Mouse (Mus musculus) WW6 (cell line): Measurements from ENCODE around the gene Lrig1.

Source experiments
- DNase-seq: peaks from one replicate; pipeline ENCODE4 v3.0.0-alpha.2; 2013; ENCODE audit warnings: low read depth, low spot score

The Lrig1 gene

DNA sequence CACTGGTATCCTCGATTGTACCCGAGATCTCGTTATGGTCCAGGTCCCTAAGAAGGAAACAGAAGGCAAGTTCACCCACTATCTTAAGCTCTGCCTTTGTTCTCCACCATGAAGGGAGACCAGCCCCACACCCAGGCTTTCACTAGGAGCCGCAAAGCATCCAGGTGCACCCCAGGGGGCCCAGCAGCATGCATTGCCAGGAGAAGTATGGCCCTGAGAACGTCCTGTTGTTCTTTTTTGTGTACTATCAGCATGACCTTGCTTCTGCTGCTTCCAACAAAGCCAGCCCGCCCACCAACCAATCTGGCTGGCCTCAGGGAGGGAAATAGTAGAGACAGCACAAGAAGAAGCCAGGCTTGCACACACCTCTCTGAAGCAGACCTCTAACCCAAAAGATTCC, 79.7 kb downstream of the Lrig1 start:
- DNase-seq: no peak

DNA sequence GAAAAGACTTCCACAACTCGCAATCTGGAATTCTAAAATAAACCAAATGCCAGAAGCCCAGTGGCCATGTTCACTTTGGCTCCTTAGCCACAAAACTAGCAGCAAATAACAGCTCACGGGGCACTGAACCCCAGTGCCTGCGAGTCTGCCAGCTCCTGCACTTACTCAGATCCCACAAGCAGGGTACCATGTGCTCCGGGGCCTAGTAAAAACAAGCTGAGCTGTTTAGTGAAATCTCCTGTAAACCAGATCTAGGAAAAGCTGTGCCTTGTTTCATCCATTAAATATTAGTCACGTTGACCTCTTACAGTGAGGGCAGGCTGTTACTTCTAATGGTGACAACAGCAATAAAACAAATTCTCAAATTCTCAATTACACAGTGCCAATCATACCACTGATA, 81.3 kb downstream of the Lrig1 start:
- DNase-seq: no peak

DNA sequence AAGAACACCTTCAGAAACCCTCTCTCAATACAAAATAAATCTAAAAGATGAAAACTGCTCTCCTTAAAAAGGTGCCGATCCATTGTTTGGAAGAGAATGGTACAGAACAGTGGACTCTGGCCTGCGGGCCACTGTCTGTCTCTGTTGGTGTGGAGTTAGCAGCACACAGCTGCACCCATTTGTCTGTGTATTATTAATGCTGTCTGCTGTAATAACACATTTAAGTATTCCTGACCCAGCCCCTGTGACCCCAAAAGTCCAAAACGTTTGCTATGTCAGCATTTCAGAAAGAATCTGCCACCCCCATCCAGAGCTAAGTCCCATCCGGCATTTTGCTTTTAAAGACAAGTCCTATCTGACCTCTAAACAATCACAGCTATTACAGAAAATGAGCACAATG, 84.0 kb downstream of the Lrig1 start:
- no peak for DNase-seq

DNA sequence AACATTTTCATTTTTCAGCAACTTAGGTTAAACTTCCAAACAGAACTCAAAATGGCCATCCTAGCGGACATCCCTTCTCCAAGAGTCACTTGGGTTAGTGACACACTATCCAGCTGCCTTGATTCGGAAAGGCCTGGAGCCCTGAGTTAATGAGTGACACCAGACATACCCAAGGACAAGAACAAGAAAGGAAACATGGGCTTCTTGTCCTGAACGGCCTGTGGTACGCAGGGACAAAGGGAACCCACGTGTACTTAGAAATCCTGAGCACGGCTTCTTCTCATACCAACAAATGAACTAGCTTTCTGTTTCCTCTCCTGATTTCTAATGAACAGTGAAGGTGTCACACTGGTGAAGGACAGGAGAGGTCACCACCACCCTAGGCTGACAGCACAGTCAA, 85.6 kb downstream of the Lrig1 start:
- DNase-seq: no peak

DNA sequence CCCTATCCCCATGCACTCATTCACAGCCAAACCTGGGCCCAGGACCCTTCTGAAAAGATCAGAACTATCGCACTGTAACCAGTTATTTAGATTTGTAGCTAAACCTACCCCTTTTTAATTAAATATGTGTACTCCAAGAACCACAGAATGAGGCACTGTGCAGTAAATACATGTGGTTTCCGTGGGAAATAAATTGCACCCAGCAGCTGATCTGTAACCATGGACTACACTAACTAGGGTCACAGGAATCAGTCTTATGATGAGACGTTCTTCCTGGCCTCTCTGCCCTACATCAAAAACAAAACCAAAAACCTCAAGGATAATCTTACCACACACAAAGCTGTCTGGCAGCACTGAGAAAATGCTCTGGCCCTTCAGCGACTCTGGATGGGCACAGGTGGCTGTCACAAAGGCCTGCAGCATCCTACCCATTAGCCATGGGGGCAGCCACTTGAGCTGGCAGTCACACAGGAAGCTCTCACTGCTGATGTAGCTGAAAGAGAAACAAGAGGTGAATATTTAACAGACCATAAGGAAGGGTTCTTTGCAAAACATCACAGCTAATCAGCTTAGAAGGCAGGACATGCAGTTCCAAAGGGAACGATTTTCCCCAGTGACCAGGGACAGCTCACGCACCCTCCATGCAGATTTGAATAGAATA, 86.6 kb downstream of the Lrig1 start:
- DNase-seq: no peak

DNA sequence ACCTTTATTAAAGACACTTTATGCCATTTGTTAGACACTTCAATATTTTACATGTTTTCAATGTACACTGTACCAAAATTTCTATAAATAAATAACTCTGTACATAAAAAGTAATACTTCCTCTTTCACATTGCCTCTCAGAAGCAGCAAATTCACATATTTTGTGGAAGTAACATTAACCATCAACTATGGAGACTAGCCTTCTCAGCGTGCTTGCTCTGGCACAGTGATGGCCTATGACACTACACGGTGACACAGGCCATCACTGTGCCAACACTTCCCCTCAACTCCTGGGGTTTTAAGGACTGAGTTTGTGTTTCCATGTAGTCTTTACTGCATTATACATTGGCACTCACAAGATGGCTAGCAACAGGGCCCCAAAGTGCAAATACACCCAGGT, 95.4 kb downstream of the Lrig1 start:
- no peak for DNase-seq

DNA sequence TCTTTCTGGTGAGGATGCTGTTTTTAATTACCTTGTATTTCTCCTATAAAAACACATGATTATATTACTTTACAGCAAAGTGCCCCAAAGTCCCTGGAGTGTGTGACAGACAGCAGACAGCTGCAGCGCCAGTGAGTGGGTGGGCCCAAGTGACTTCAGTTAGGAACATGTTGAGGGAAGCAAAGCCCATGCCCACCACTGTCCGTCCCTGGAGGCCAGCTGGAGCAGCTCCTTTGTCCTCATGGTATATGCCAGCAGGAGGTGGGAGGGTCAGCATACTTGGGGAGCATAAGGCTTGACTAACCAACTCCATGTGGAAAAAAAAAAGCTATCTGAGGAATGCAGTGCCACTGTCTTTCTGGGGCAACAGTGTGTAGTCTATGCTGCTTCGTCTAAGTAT, 95.9 kb downstream of the Lrig1 start:
- DNase-seq: no peak

DNA sequence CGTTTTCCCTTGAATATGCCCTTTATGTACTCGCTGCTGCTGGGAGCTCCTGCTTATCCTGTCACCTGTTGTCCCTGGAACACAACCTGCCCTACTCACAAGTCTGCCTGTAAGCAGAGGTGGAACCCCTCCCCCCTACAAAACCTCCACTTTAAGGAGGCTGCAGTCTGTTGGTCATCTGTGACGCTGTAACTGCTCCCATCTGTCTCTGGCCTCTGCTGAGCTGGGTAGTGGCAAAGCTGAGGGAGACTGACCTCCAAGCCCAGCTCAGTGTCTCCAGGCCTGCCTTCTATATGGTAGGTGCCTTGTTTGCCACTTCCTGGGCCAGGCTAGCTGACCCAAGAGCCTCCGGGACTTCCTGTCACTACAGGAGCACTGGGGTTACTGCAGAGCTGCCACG, 98.1 kb downstream of the Lrig1 start:
- no peak for DNase-seq

DNA sequence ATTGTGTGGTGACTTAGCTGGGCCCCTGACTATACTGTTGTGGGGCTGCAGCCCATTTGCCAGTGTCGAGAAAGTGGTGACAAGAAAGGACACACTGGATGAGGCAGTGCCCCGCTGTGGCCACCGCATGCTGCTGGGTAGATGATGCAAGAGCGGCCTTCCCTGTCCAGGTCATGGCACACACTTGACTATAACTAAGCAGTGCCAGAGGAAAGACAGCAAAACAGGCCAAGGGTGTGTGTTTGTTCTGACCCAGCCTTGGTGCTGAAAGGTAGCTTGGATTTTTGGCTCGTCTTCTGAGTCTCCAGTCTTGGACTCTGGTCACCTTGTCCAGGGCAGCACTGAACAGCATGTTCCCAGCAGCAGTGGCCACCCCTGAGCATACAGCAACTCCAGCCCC, 98.9 kb downstream of the Lrig1 start:
- DNase-seq: no peak

DNA sequence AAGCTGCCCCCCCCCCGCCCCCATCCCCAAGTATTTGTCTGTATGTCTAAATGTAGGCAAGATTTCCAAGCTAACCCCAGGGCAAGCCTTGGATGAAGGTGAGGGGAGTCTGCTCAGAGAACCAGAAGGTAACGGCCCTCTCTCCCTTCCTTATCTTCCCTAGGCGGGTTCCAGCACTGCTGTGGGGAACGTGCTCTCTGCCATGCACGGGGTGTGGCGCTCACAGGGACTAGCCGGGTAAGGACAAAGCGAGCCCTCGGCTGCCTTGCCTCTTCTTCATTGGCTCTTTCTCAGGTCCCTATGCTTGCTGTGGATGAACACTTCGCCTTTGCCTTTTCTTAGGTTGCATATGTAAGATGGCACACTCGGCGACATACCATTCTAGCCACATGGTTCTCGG, 100.9 kb downstream of the Lrig1 start:
- DNase-seq: no peak

DNA sequence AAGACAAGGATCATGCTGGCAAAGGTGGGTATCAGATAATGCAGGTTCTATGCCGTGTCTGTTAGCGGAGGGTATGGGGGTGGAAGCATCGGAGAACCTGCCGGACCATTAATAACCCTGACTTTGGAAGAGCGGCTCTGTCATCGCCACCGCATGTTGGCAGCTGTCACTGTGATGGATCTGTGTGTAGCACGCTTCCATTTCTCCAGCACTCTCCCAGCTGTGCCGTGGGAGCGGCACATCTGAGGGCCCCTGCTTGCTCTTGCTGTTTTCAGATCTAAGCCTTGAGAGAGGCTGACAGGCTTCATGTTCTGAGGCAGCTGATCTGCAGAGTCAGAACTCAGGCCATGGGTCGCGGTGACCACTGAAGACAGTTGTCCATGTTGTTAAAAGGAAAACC, 101.5 kb downstream of the Lrig1 start:
- DNase-seq: no peak

DNA sequence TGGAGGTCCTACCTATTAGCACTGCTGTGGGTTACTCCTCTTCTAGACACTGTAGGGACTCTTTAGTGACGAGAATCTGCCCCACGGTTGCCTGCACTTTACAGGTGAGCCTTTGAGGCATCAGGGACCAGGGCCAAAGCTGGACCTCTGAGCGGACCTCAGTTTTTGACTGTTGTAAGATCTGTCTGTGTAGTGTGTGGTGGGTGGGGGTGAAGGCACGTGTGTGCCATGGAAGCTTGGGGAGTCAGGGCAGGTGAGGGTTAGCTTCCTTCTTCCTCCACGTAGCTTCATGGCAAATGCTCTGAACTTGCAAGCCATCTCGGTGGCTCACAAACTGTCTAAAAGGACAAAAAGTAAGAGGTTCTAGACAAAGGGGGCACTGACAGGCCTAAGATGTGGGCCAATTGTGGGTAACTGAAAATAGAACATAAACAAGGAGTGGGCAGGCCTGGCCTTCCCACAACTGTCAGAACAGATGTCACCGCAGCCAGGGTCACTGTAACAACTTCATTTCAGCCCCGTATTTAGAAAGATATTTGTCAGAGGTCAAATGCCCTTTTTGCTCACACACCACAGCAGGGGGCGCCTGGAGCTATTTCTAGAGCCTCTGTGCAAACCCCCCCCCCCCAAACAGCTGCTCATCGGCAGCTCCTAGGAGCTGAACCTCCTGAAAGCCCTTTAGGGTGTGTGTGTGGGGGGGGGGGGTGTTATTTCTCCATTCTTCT, 103.0 kb downstream of the Lrig1 start:
- no peak for DNase-seq

DNA sequence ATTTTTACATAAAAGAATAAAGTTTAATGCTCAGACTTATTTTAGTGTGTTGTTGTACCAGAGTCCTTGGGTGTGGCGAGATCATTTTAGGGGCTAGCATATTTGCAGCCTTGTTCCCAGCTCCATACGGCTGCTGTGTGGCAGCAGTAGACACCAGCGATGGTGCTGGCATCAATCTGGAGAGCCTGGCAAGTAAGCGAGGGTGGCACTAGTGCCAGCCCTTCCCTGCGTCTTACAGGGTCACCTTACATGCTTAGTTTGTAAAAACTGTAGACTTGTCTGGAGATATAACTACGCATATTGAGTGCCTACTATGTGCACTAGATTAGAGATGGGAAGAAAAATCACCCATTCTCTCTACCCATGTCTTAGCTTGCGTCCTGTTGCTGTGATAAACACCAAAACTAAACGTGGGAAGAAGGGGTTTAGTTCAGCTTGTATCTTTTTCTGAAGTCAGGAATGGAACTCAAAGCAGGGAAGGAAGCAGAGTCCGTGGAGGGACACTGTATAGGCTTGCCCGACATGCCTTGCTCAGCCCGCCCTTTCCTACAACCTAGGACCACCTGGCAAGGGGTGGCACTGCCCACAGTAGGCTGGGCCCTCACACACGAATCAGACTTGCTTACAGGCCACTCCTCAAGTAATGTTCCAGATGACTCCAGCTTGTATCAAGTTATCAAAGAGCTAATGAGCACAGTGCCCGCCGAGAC, 103.8 kb downstream of the Lrig1 start:
- DNase-seq: no peak

DNA sequence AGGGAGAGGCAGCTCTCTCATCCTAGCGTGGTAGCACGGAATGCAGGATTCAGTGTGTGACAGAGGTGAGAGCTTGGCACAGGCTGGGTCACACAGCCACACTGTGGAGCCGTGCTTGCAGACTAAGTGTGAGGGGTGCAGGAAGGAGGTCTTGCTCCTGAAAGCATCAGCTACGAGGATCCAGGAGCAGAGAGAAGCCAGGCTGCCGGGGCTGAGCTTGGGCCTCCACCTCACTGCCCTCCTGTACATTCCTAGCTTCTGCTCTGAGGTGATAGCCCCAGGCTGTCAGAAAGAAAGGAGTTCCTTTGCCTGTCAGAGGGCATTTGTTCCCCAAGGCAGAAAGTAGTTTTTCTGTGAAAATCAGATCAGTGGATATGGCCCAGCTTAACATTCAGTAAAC, 104.8 kb downstream of the Lrig1 start:
- no peak for DNase-seq

DNA sequence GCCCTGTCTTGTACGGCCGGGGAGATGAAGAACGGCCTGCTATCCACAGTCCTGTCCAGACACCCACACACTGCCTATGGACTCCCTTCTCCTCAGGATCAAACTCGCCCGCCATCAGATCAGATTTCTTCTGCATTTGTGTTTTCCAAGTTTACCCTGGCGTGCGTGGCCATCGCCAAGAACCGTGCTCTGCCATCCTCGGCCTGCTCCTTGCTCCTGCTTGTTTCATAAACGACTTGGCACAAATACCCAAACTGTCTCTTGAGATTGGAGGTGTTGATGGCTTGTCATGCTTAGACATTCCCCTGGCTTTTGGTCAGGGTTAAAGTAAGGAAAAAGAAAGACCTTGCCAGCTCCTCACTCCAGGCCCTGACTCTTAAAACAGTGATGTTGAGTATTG, 105.2 kb downstream of the Lrig1 start:
- DNase-seq: no peak

DNA sequence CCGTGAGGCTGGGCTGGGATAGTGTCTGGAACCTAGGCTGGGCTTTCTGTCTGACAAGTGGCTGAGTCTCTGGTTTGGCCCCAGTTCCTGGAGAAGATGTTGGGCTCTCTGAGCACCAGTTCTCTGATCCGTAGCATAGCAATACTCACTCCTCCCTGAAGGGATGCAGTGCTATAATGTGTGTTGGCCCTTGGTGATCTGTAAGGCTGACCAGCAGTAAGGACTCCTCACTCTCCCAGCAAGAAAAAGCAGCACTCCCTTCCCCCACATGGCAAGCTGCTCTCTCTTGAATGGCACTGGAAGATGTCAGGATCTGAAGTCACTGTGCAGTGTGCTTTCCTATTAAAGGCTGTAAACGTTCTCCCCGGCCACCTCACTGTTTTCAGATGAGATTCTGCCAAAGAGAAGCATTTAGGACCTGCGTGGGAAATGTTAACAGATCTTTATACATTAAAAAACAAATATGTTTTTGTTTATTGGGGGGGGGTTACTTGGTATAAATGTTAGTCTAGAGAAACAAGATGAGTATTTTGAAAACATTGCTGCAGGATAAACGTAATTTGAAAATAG, 105.8 kb downstream of the Lrig1 start:
- DNase-seq: no peak

DNA sequence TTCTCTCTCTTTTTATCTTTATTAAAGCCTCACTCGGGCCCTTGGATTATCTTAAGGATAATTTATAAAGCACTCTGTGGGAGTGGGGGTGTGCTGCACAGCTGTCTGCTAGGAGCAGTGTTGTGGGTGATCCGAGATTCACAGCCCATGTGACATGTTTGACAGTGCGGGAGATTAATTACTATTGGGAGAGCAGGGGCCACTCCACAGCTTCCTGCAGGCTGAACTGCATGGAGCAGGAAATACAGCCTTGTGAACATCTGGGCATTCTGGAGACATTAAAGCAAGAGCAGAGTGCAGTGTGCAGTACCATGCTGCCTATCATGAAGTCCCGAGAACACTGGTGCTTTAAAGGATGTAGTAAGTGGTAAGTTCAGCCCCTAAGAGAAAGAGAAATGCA, 107.2 kb downstream of the Lrig1 start:
- no peak for DNase-seq

DNA sequence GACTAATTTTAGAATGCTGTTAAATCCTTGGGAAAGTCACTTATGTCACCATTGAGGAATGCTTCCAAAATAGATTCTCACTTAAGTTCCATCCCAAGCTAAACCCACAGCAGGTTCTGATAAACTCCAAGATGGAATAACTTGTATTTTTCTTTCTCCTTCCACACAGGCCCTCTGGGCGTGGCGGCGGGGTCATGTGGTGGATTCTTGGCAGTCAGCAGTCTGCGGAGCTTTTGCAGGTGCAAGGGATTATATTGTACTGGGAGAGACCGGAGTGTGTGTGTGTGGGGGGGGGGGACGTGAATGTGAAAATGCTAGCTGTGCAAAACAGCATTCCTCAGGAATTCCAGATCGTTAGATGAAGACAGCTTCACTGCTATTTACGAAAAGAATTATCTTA, 107.7 kb downstream of the Lrig1 start:
- DNase-seq: no peak

DNA sequence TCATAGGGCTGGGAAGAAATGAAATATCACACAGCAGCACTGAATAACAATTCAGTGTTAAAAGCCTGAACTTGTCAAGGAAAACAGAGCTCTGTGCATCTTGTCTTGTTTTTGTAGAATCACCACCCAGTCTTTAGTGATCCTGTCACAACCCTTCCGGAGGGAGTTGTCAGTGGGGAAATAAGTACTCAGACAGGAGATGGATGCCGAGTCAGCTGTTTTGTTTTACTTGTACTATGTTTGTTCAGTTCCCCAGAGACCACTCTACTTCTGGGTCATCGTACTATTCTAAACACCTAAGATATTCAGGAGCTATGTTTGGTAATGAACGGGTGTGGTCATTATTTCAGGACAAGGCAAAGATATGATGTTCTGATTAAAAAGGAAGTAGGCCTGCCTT, 111.6 kb downstream of the Lrig1 start:
- DNase-seq: no peak

DNA sequence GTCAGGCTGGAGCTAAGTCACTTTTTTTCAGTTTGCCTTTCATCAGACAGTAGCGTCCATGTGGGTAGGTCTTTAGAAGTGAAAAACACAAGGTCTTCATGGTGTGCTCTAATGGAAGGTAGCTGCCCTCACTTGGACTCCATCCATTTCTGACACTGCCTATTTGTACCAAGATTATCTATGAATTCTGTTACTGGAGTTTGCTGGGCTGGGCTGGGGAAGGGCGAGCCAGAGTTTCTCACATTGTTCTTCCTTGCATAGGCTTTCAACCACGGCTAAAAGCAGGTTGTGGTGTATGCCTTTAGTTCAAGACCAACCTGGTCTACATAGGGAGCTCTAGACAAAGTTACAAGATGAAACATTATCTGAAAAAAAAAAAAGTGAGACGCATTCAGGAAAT, 115.0 kb downstream of the Lrig1 start:
- DNase-seq: no peak

DNA sequence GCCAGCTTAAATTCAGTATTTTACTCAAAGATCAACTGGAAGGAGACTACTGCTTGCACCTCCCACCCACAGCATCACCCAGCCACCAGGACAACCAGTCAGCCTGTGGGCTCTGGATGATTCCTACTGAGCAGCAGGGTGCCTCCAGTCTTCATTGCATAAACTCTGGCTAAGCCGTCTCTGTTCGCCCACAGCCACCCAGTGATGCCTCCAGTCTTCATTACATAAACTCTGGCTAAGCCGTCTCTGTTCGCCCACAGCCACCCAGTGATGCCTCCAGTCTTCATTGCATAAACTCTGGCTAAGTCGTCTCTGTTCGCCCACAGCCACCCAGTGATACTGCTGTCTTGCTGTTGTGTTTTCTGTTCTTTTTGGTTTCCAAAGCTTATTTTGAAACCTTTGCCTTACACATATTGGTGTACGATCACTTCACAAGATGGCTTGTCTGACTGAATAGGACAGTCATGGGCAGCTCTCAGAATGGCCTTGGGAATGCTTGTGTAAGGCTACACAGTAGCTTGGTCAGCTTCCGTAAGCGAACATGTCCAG, 115.7 kb downstream of the Lrig1 start:
- DNase-seq: no peak

DNA sequence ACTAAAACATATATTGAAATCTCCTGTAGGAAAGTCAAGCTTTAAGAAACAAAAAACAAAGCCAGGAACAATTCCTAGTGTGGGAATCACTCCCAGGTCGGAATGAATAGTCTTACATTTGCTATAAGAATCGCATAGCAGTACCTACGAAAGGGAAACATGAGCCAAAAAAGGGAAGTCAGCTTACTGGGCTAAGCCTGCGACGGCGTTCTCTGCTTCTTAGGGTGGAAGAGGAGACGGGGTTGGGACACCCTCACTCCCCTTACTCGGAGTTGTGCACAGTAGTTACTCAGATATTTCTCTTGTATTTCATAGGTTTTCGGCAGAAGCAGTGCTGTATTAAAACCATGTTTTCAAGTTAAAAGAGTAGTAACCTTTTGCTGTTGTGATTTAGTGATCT, 117.9 kb downstream of the Lrig1 start:
- no peak for DNase-seq
